Mouse (Mus musculus): ENCODE data around the gene Wdr19.
"Not testable (repeated sequence)": the region's sequence is repeated elsewhere in the genome, so short reads cannot be mapped to it uniquely, and the experiment has no call there.

The Wdr19 gene

GRCm38 (mm10) chr5:65194441-65194840, 5.1 kb upstream of the Wdr19 start:
- DNase-seq: no peak

- no peak for DNase-seq
These were observed 5.2 kb downstream of the Wdr19 start for GRCm38 (mm10) chr5:65204726-65205125.

- DNase-seq: peak; percentile 72 to 76
These were observed 13.8 kb downstream of the Wdr19 start for GRCm38 (mm10) chr5:65213321-65213720.

- no peak for DNase-seq
These were observed 18.1 kb downstream of the Wdr19 start for GRCm38 (mm10) chr5:65217305-65218269.

- no peak for DNase-seq
These were observed 21.5 kb downstream of the Wdr19 start for GRCm38 (mm10) chr5:65221037-65221436.

- DNase-seq: no peak
These were observed 24.6 kb downstream of the Wdr19 start for GRCm38 (mm10) chr5:65224056-65224455.

- DNase-seq: peak in 1 of 2 experiments; percentile 33
These were observed 31.9 kb downstream of the Wdr19 start for GRCm38 (mm10) chr5:65231289-65232003.

- DNase-seq: peak; percentile 66 to 78
These were observed 43.2 kb downstream of the Wdr19 start for GRCm38 (mm10) chr5:65242740-65243139.

GRCm38 (mm10) chr5:65247296-65247695, 47.8 kb downstream of the Wdr19 start:
- no peak for DNase-seq

- no peak for DNase-seq
These were observed 50.8 kb downstream of the Wdr19 start for GRCm38 (mm10) chr5:65250185-65250855.

- DNase-seq: no peak
These were observed 58.5 kb downstream of the Wdr19 start for GRCm38 (mm10) chr5:65257910-65258505.

GRCm38 (mm10) chr5:65273966-65274365, 74.5 kb downstream of the Wdr19 start:
- peak; percentile 51 to 69 for DNase-seq

- DNase-seq: peak; percentile 72 to 84
These were observed 79.7 kb downstream of the Wdr19 start for GRCm38 (mm10) chr5:65279133-65279651.

- DNase-seq: peak; percentile 36 to 65
These were observed 81.7 kb downstream of the Wdr19 start for GRCm38 (mm10) chr5:65281216-65281615.

- DNase-seq: peak; percentile 28 to 40
These were observed 84.7 kb downstream of the Wdr19 start for GRCm38 (mm10) chr5:65284171-65284570.

GRCm38 (mm10) chr5:65287751-65288701, 88.5 kb downstream of the Wdr19 start:
- DNase-seq: peak; percentile 81 to 86

- DNase-seq: not testable (repeated sequence)
These were observed 89.5 kb downstream of the Wdr19 start for GRCm38 (mm10) chr5:65289009-65289408.

- DNase-seq: no peak
These were observed 94.1 kb downstream of the Wdr19 start for GRCm38 (mm10) chr5:65293627-65294026.

GRCm38 (mm10) chr5:65294270-65294669, 94.8 kb downstream of the Wdr19 start:
- no peak for DNase-seq

GRCm38 (mm10) chr5:65298167-65298950, 98.9 kb downstream of the Wdr19 start:
- DNase-seq: no peak

All from cerebellum, postnatal 10 days (tissue).